Mouse (Mus musculus): ENCODE results near the gene Pitpnm1. TPM values are rescaled to one million over a fixed set of nuclear protein-coding genes. Genes with fewer than 3 reads are reported as not detected.

The Pitpnm1 gene
- total RNA-seq, 2 experiments from 2014 or later, result 173 to 180 TPM

GRCm38 (mm10) chr19:4102049-4102448 lies 2.3 kb downstream of the Pitpnm1 start:
- DNase-seq (ENCODE audit: low spot score in 2 of 2), result no peak
- no peak for TF ChIP-seq CTCF (conservative IDR thresholded peaks at IDR 0.05)
- H3K27ac ChIP-seq, result no peak overlapping the region
- H3K4me3 ChIP-seq, result no peak overlapping the region

- no peak for TF ChIP-seq CTCF (conservative IDR thresholded peaks at IDR 0.05)
- no peak for DNase-seq (ENCODE audit: low spot score in 2 of 2)
- Histone ChIP-seq H3K27ac (no peak overlapping the region), H3K4me3 (no peak overlapping the region)
Measured at GRCm38 (mm10) chr19:4102626-4103025, 2.8 kb downstream of the Pitpnm1 start.

- TF ChIP-seq CTCF (conservative IDR thresholded peaks at IDR 0.05), result no peak
- Histone ChIP-seq H3K4me3 (no peak overlapping the region), H3K27ac (no peak overlapping the region)
- DNase-seq (ENCODE audit: low spot score in 2 of 2), result no peak
Measured at GRCm38 (mm10) chr19:4103294-4103693, 3.5 kb downstream of the Pitpnm1 start.

DNA sequence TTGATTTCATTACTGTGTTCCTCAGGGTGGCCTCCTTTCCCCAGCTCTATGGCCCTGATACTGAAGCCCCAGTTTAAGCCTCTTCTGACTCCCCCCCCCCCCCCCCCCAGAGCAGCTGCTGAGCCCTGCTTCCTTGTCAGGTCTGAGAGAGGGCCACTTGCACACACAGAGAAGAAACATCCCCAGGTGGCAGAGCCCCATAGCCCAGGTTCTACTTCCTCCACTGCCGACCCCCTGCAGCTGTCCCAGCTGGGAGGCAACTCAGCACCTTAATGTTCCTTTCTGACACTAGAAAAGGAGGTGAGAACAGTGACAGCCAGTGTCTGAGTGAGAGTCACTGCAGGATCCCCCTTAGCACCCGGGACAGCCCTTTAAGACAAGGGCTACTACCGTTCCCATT lies 4.0 kb downstream of the Pitpnm1 start:
- Histone ChIP-seq H3K27ac (no peak overlapping the region), H3K4me3 (no peak overlapping the region)
- DNase-seq (ENCODE audit: low spot score in 2 of 2), result no peak
- TF ChIP-seq CTCF (conservative IDR thresholded peaks at IDR 0.05), result no peak

GRCm38 (mm10) chr19:4104675-4105194 lies 4.9 kb downstream of the Pitpnm1 start:
- Histone ChIP-seq H3K27ac (no peak overlapping the region), H3K4me3 (no peak overlapping the region)
- DNase-seq (ENCODE audit: low spot score in 2 of 2), result no peak
- no peak for TF ChIP-seq CTCF (conservative IDR thresholded peaks at IDR 0.05)

DNA sequence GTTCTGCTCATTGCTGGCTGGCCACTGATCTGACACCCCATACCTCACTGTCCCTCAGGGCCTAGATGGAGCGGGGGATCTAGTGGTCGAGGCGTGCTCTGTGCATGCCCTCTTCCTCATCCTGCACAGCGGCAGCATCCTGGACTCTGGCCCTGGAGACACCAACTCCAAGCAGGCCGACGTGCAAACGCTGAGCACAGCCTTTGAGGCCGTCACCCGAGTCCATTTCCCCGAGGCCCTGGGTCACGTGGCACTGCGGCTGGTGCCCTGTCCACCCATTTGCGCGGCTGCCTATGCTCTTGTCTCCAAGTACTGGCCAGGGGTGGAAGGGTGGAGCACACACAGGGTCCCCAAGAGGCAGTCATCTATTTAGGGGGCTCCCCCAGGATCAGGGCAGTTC lies 6.9 kb downstream of the Pitpnm1 start:
- no peak overlapping the region for H3K27ac ChIP-seq
- no peak overlapping the region for H3K4me3 ChIP-seq
- TF ChIP-seq CTCF (conservative IDR thresholded peaks at IDR 0.05), result no peak
- no peak for DNase-seq (ENCODE audit: low spot score in 2 of 2)

GRCm38 (mm10) chr19:4108535-4108934 lies 8.7 kb downstream of the Pitpnm1 start:
- TF ChIP-seq CTCF (conservative IDR thresholded peaks at IDR 0.05), result no peak
- no peak for DNase-seq (ENCODE audit: low spot score in 2 of 2)
- Histone ChIP-seq H3K4me3 (no peak overlapping the region), H3K27ac (no peak overlapping the region)

- TF ChIP-seq CTCF (conservative IDR thresholded peaks at IDR 0.05), result no peak
- peak overlapping the region; percentile 79; the same call in 1 of the 2 replicates for H3K27ac ChIP-seq
Measured at GRCm38 (mm10) chr19:4112063-4112960, 12.5 kb downstream of the Pitpnm1 start.

GRCm38 (mm10) chr19:4113186-4113805 lies 13.5 kb downstream of the Pitpnm1 start:
- Histone ChIP-seq H3K4me3 (no peak overlapping the region), H3K27ac (peak overlapping the region; percentile 79)
- TF ChIP-seq CTCF (conservative IDR thresholded peaks at IDR 0.05), result no peak
- peak; percentile 81 to 88 for DNase-seq (ENCODE audit: low spot score in 2 of 2)

More at GRCm38 (mm10) chr19:4112063-4112960, 12.5 kb downstream of the Pitpnm1 start:
- DNase-seq (ENCODE audit: low spot score in 2 of 2), result no peak
- no peak overlapping the region for H3K4me3 ChIP-seq

DNA sequence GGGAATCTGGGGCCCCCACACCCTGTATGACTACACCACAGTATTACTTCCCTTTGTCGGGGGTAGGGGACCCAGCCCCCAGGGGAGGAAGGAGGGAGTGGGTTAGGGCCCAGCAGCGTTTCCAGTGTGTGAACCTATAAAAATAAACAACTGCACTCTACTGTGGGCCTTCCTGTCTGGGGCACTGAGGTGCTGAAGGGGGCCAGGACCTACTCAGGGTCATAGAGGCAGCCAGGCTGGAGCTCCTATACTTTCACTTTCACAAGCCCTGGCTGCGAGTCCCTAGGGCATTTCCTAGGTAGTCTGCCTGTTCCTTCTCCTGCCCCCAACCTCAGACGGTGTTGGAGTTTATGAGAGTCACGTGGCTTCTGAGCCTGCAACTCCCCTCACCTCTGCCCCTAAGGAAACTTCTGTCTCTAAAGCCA lies 14.0 kb downstream of the Pitpnm1 start:
- H3K27ac ChIP-seq, result peak overlapping the region; percentile 79
- DNase-seq (ENCODE audit: low spot score in 2 of 2), result no peak
- H3K4me3 ChIP-seq, result no peak overlapping the region
- no peak for TF ChIP-seq CTCF (conservative IDR thresholded peaks at IDR 0.05)

DNA sequence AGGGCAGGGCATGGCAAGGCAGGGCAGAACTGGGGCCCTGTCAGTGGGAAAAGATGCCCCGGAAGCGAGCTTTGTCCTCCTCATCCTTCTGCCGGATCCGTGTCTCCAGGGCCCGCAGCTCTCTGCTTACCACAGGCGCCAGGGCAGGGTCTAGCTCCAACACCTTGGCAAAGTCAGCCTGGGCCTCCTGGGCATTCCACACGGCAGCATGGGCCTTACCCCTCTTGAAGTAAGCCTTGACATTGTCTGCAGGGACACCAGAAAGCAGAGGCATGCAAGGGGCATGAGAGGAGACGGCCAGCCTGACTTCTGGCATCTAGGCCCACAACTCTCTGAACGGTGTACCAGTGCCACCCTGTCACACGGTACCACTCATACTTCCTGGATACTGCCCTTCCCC lies 14.8 kb downstream of the Pitpnm1 start:
- Histone ChIP-seq H3K27ac (no peak overlapping the region), H3K4me3 (no peak overlapping the region)
- no peak for TF ChIP-seq CTCF (conservative IDR thresholded peaks at IDR 0.05)
- DNase-seq (ENCODE audit: low spot score in 2 of 2), result no peak

- no peak for TF ChIP-seq CTCF (conservative IDR thresholded peaks at IDR 0.05)
- H3K27ac ChIP-seq, result no peak overlapping the region
- H3K4me3 ChIP-seq, result no peak overlapping the region
- no peak for DNase-seq (ENCODE audit: low spot score in 2 of 2)
Measured at GRCm38 (mm10) chr19:4115144-4115543, 15.3 kb downstream of the Pitpnm1 start.

GRCm38 (mm10) chr19:4115816-4116215 lies 16.0 kb downstream of the Pitpnm1 start:
- no peak overlapping the region for H3K27ac ChIP-seq
- DNase-seq (ENCODE audit: low spot score in 2 of 2), result no peak
- no peak for TF ChIP-seq CTCF (conservative IDR thresholded peaks at IDR 0.05)

More at GRCm38 (mm10) chr19:4115816-4116215, 16.0 kb downstream of the Pitpnm1 start:
- H3K4me3 ChIP-seq, result no peak overlapping the region

All from layer of hippocampus, adult 2 months (tissue).